Mouse (Mus musculus): ENCODE measurements around the gene Mia3. TPM values are rescaled to one million over a fixed set of nuclear protein-coding genes. Genes with fewer than 3 reads are reported as not detected.
"Not testable (repeated sequence)": the region's sequence is repeated elsewhere in the genome, so short reads cannot be mapped to it uniquely, and the experiment has no call there.

Mia3 gene
- total RNA-seq, 4 experiments from 2014 or later: 208 to 241 (median 233) TPM

- DNase-seq (ENCODE audit: low spot score in 2 of 2): peak; percentile 70 to 77
Observed at GRCm38 (mm10) chr1:183344886-183345816, 24.2 kb downstream of the Mia3 start.

- DNase-seq (ENCODE audit: low spot score in 2 of 2): not testable (repeated sequence)
Observed at GRCm38 (mm10) chr1:183342902-183343301, 26.5 kb downstream of the Mia3 start.

GRCm38 (mm10) chr1:183327171-183327570 is 42.2 kb downstream of the Mia3 start:
- DNase-seq (ENCODE audit: low spot score in 2 of 2): no peak

GRCm38 (mm10) chr1:183324433-183324832 is 44.9 kb downstream of the Mia3 start:
- no peak for DNase-seq (ENCODE audit: low spot score in 2 of 2)

- DNase-seq (ENCODE audit: low spot score in 2 of 2): no peak
Observed at GRCm38 (mm10) chr1:183323923-183324322, 45.4 kb downstream of the Mia3 start.

- DNase-seq (ENCODE audit: low spot score in 2 of 2): not testable (repeated sequence)
Observed at GRCm38 (mm10) chr1:183322496-183322895, 46.9 kb downstream of the Mia3 start.

GRCm38 (mm10) chr1:183320708-183321107 is 48.6 kb downstream of the Mia3 start:
- no peak for DNase-seq (ENCODE audit: low spot score in 2 of 2)

- no peak for DNase-seq (ENCODE audit: low spot score in 2 of 2)
Observed at GRCm38 (mm10) chr1:183315783-183316182, 53.6 kb downstream of the Mia3 start.

GRCm38 (mm10) chr1:183312076-183312475 is 57.3 kb downstream of the Mia3 start:
- DNase-seq (ENCODE audit: low spot score in 2 of 2): no peak

- DNase-seq (ENCODE audit: low spot score in 2 of 2): not testable (repeated sequence)
Observed at GRCm38 (mm10) chr1:183309601-183310000, 59.8 kb downstream of the Mia3 start.

GRCm38 (mm10) chr1:183308476-183308875 is 60.9 kb downstream of the Mia3 start:
- DNase-seq (ENCODE audit: low spot score in 2 of 2): no peak

- no peak for DNase-seq (ENCODE audit: low spot score in 2 of 2)
Observed at GRCm38 (mm10) chr1:183307555-183307954, 61.8 kb downstream of the Mia3 start.

GRCm38 (mm10) chr1:183299161-183299560 is 70.2 kb downstream of the Mia3 start:
- DNase-seq (ENCODE audit: low spot score in 2 of 2): peak; percentile 95 to 99

GRCm38 (mm10) chr1:183297886-183298489 is 71.4 kb downstream of the Mia3 start:
- DNase-seq (ENCODE audit: low spot score in 2 of 2): peak; percentile 9 to 45

GRCm38 (mm10) chr1:183297473-183297885 is 71.9 kb downstream of the Mia3 start:
- peak; percentile 30 to 42 for DNase-seq (ENCODE audit: low spot score in 2 of 2)

GRCm38 (mm10) chr1:183296877-183297383 is 72.4 kb downstream of the Mia3 start, which contains the start of gene Brox:
Gene Brox (minus strand): TSS chr1:183297269.
- DNase-seq (ENCODE audit: low spot score in 2 of 2): peak; percentile 88 to 91

GRCm38 (mm10) chr1:183296465-183296864 is 72.9 kb downstream of the Mia3 start, which contains the start of gene Aida:
Gene Aida (plus strand): TSS chr1:183296590.
- DNase-seq (ENCODE audit: low spot score in 2 of 2): peak in 1 of 2 experiments; percentile 41

GRCm38 (mm10) chr1:183289576-183289975 is 79.8 kb downstream of the Mia3 start:
- no peak for DNase-seq (ENCODE audit: low spot score in 2 of 2)

GRCm38 (mm10) chr1:183288351-183288750 is 81.0 kb downstream of the Mia3 start:
- DNase-seq (ENCODE audit: low spot score in 2 of 2): no peak

All from left cerebral cortex, adult 8-10 months (tissue).